Mouse (Mus musculus) neutrophil, adult 5-6 weeks (primary cell): ENCODE data around the gene Elf3. TPM values are rescaled to one million over a fixed set of nuclear protein-coding genes. Genes with fewer than 3 reads are reported as not detected.
"Not testable (repeated sequence)": the region's sequence is repeated elsewhere in the genome, so short reads cannot be mapped to it uniquely, and the experiment has no call there.

Source experiments
- ATAC-seq: fragments of 151-379, 151-347 bp; 2 replicates; pipeline ENCODE4 v1.8.0; 2017; ENCODE audit warnings: mild to moderate bottlenecking, moderate TSS enrichment; ENCODE audit not compliant: insufficient number of reproducible peaks, poor library complexity, low FRiP score, severe bottlenecking; ENCODE audit errors: extremely low read depth
- total RNA-seq: library from RNA; stranded (forward); fragments of 200-1000 nt; gene quantifications from 2 replicates; pipeline ENCODE4 v1.2.3, GENCODE M21; 2017

The Elf3 gene
- total RNA-seq, 1 experiment from 2014 or later = 3.5 TPM

DNA sequence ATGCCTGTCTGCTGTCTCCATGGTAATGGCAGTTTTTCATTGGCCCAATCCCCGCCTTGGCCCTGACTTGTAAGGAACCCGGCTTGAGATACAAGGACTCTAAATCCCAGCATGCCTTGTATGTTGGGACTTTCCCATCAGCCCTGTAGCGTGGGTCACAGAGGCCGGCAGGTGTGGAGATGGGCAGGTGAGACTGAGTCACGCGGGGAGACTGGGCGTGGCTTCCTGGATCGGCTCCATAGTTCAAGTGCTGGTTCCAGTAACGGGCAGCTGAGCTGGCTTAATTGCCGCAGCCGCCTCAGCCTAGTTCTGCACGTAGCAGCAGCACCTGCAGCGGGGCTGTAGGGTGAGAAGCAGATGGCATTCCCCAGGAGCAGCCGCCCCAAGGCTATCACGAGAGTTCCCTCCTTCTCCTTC lies 9.9 kb downstream of the Elf3 start:
- no peak for ATAC-seq

DNA sequence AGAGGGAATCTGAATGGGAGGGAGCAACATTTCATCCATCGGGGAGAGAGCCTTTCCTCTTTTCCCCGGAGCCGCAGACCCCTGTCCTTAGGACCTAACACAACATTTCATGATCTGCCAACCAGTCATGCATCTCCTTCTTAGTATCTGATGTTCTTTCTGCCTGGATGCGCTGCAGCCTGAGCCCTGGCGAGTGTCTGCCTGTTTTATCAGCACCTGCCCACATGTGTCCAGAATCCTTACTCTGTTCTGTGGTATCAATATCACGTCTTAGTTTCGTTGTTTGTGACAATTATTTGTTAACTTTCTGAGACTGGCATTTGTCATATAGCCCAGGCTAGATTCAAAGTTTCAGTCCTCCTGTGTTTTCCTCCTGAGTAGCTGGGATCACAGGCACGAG lies 14.4 kb downstream of the Elf3 start:
- ATAC-seq = no peak

DNA sequence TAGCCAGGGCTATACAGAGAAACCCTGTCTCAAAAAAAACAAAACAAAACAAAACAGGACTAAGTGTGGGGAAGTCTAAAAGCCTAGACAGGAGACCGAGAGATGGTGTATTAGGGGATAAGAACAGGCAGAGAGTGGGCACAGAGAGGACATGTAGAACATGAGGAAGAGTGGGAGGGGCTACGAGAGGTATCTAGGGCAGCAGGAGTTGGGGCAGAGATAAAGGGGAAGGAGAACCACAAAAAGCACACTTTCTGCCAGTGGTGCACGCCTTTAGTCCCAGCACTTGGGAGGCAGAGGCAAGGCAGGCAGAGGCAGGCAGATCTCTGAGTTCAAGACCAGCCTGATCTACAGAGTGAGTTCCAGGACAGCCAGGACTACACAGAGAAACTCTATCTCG lies 18.2 kb downstream of the Elf3 start:
- ATAC-seq = not testable (repeated sequence)

GRCm38 (mm10) chr1:135237131-135237851 lies 21.1 kb downstream of the Elf3 start:
- ATAC-seq = no peak

GRCm38 (mm10) chr1:135234771-135235170 lies 23.6 kb downstream of the Elf3 start:
- ATAC-seq = no peak

DNA sequence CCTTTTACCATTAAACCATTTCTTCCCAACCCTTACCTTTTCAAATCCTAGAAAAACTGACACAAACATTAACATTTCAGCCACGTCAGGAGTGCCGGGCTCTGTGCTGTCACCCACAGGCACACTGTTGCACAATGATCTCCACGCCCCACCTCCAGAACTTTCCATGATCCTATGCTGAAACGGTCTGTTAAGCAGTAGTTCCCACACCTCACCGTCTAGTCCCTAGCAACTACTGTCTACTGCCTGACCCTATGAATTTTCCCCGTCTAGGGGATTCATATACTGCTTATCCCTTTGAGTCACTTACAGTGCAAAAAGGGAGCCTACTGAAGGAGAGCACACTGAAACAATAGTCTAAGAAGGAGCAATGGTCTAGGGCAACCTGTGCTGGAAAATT lies 24.4 kb downstream of the Elf3 start:
- no peak for ATAC-seq

DNA sequence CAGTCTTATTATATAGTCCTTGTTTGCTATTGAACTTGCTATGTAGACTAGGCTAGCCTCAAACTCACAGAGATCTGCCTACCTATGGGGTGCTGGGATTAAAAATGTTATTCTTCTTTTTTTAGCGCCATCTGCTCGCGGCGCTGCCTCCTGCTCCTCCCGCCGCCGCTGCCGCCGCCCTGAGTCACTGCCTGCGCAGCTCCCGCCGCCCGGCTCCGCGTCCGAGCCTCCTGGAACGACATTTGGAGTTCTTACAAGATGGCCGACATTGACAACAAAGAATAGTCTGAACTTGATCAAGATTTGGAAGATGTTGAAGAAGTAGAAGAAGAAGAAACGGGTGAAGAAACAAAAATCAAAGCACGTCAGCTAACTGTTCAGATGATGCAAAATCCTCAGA lies 26.5 kb downstream of the Elf3 start:
- ATAC-seq = not testable (repeated sequence)

DNA sequence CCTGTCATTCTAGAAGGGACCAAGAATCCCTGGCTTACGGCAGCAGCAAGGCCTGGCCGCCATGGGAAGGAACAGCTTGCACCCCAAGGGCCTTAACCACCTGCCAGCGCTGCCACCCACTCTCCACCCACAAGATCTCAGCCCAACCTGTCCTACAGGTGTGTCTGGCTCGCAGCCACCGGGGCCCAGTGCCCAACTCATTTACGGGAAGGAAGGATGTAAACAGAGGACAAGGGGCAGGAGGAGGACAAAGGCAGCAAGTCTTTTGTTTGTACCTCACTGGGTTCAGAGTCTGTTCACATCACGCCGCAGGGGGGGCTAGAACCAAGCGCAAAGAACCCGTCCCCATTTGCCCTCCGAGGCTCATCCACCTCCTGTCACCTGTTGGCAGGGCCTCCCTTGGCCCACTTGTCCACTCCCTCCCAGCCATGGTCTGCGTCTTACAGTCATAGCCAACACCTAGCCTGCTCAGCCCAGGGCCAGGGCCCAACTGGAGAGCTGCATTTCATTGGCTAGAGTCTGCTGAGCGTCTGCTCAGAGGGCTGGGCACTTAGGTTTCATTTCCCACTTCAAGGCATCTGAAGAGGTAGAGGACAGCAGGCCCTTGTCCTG lies 30.9 kb downstream of the Elf3 start:
- no peak for ATAC-seq

DNA sequence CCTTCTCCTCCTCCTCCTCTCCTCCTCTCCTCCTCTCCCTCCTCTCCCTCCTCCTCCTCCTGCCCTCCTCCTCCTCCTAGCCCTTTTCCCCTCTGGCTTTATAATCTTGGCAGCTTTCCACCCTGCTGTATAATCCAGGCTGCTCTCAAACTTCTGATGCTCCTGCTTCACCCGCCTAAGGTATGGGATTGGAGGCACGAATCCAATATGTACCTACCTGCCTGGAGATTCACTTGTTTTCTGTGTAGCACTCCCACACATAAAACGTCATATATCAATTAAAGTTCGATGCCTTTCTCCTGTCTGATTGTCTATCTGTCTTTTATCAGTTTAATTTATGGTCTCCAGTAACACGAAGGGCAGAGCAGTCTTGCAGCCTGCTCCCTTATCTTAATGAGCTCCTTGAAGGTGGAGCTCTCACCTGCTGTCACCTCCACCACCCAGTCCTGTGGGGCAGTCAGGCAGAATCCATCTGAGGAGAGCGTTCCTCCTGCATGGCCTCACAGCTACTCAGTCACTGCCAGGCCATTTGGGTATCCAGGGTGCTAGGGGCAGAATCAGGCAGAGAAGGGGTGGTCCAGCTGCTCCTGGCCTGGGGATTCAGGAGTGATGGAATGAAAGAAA lies 33.3 kb downstream of the Elf3 start:
- ATAC-seq = no peak

DNA sequence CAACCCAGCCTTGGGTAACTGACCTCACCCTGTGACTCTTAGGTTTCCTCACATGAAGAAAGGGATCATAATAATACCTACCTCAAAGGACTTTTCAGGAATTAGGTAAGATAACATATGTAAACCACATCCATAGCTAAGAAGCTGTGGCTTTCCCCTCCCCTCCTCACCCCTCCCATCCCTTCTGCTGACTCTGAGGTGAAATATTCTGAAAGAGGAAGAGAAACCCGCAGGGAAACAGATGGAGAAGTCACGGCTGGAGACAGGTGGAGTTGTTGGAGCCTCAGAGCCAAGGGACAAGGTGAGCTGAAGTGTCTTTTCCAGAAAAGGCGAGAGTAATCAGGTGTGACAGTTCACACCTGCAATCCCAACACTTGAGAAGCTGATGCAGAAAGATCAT lies 34.2 kb downstream of the Elf3 start:
- ATAC-seq = no peak

DNA sequence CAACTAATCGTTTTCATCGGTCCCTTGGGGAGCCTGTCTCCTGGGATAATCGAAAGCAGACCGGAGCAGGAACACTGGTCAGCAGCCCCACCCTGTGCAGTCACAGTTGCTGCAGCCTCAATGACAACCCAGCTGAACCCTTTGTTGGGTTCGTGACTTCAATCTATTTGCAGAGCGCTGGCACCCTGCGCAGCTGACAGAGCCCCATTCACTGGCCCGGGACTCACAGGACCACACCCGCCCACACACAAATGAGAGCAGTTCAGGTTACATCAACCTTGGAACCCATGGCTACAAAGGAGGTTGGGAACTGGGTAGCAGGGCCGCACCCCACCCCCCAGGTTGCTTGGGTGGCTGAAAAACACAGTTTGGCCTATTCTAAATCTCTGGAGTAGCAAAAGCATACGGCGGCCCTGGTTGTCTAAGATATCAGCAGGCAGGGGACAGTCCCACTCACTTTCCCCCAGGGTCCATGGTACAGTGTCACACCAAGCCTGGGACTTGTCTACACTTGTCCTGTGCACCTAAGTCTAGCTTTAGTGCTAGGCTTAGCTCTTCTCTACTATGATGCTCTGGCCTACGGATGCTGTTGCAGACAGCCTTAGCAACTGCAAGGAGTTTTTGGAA lies 40.6 kb downstream of the Elf3 start:
- ATAC-seq = no peak

DNA sequence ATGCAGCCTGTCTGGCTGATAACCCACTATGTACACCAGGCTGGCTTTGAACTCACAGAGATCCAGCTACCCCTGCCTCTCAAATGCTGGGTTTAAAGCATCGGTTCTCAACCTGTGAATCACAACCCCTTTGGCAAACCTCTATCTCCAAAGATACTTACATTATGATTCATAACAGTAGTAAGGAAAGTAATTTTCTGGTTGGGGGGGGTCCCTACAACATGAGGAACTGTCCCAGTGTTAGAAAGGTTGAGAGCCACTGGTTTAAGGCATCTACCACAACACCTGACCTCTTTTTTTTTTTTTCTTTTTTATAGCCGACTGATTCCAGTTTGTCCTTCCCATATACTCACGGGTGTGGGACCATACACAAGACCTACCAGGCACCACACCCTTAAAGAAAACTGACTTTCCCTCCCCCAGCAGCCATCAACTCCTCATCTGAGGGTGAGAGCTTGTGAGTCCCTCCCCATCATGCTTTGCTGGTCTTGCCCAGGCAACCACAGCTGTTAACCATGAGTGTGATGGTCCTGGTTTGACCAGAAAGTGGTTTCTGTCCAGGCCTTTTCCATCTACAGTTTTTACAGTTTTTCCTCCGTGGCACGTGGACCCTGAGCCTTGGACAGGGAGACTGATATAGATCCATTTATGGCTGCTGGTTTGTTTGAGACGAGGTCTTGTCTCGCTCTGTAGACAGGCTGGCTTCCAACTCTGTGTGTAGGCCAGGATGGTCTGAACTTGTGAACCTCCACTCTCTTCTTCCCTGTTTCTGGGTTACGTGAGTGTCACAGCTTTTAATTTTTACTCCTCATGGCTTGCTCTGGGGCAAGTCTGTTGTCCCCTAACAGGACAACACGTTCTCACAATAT lies 44.4 kb downstream of the Elf3 start:
- ATAC-seq = no peak

- no peak for ATAC-seq
Measured at GRCm38 (mm10) chr1:135210421-135210820, 47.9 kb downstream of the Elf3 start.

GRCm38 (mm10) chr1:135208716-135209115 lies 49.7 kb downstream of the Elf3 start:
- no peak for ATAC-seq

DNA sequence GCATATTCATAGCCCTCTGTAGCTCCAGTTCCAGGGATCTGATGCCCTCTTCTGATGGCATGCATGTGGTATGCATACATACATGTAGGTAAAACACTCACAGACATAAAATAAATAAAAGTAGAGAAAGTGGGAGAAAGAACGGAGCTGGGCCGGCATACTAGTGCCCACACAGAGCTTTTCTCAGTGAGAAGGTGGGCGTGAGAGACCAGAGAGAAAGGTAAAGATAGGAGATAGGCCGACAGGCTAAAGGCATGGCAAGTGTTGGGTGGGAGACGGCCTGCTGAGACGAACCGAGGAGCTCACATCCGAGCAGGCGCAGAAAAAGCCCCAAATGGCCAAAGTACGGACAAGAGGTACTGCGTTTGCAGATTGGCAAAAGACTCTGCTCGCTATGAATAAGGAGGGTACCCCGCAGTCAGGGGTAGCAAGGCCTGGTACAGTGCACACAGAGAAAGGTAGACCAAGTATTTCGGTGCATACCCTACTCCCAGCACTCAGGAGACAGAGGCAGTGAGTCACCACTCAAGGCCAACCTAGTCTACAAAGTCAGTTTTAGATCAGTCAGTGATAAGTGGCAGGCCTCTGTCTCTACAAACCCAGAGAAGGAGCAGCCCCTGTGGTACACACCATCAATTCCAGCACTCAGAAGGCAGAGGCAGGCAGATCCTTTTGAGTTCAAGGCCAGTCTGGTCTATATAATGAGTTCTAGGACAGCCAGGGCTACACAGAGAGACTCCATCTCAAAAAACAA lies 51.6 kb downstream of the Elf3 start:
- no peak for ATAC-seq

DNA sequence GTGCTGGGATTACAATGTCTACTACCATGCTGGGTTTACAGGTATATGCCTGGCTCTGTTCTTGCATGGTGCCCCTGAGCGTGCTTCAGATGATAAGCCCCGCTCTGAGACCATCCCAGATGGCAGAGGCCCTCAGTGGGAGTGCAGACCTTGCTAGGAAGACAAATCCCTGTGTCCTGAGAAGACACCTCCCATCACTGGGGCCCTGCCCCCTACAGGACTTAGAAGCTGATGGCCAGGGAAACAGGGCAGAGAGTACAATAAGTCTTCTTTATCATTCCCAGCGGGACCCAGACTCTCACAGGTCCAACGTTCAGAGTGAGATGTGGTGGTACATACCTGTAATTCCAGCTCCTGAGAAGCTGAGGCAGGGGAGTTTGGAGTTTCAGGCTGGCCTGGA lies 53.1 kb downstream of the Elf3 start:
- no peak for ATAC-seq

DNA sequence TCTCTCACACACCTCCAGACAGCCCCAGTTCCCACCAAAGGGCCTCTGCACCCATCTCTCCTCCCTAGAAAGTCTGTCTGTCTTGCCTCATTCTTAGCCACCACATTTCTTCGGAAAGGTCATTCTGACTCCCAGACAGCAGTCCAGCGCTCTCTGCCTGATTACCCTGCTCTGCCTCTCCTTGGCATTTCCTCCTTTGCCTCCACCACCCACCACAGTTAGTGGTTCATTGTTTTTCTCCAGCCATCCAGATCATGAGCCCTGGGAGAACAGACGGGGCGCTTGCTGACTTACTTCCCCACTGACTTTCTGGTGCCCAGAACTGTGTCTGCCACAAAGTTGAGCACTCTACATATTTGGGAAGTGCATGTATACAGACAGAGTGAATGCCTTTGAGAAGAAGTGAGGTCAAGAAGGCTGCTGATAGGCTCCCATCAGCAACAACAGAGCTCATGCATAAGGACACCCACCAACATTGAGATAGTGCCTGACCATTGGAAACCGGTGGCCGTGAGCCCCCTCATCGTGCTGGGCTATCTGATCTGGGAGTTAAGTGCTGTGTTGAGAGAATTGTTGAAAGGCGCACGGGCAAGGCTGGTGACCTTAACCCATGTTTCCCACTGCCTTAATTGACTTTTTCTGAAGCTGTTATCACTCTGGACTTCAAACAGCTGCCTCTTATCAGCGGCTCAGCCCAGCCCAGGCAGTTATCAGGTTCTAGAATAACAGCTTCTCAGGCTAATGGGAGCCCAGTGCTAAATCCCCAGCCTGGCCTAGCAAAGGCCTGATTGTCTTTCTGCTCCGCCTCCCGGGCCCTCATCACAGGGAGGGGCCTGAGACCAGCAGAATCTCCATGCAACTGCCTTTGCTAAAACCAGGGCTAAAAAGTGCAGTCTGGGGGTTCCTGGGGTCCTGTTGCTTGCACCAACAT lies 53.9 kb downstream of the Elf3 start:
- ATAC-seq = no peak
